Mouse (Mus musculus): ENCODE measurements around the gene Clec2l. TPM values are rescaled to one million over a fixed set of nuclear protein-coding genes. Genes with fewer than 3 reads are reported as not detected.

Gene Clec2l
- total and polyA plus RNA-seq, 3 experiments = 6.0 to 10.4 TPM; not detected in 1

DNA sequence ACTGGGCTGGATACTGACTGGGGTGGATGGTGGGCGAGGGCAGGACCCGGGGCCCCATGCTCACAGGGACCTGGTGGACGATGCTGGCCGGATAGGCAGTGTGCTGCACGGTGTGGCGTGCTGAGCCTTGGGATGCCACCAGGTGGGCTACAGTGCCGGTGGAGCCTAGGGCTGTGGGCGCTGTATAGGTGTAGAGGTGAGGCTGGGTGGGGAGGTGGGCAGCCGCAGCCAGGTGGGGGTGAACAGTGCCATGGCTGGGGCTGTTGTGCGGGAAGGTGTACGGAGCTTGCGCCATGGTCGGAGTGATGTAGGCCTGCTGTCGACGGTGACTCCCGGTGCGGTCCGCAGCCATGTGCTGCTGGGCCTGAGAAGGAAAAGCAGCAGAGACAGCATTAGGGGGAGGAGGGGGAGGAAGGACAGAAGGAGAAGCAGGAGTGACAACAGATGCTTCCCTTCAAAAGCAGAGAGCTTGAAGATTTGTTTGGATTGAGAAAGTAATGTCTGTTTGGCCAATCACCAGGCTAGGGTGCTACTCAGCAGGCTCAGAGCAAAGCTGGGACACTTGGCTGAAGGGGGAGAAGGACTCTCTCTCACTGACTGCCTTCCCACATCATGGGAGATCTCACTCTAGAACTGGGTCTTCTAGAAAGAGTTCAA lies 35.5 kb downstream of the Clec2l start:
- no peak overlapping the region for H3K4me3 ChIP-seq (ENCODE audit: control insufficient read depth in 1 of 2, insufficient read depth in 1 of 2, low read depth in 2 of 2, low read length in 2 of 2)
- no peaks in the 10 kb centered on the region for H3K36me3 ChIP-seq (ENCODE audit: control insufficient read depth in 1 of 2, insufficient read depth in 2 of 2, low read length in 2 of 2)
- TF ChIP-seq POLR2AphosphoS2 (IDR thresholded peaks at IDR 0.05; ENCODE audit: low read length) (no peak), MYC (IDR thresholded peaks at IDR 0.05; ENCODE audit: low read depth, low read length) (no peak), E2F4 (IDR thresholded peaks at IDR 0.05; ENCODE audit: borderline replicate concordance, low read depth, low read length) (no peak), MAX (IDR thresholded peaks at IDR 0.05; ENCODE audit: low read length) (no peak), MAFK (IDR thresholded peaks at IDR 0.05; ENCODE audit: borderline replicate concordance, low read depth, low read length) (no peak), TBP (IDR thresholded peaks at IDR 0.05; ENCODE audit: low read depth, low read length) (no peak), GABPA (IDR thresholded peaks at IDR 0.05; ENCODE audit: low read depth, low read length) (no peak), MEF2A (IDR thresholded peaks at IDR 0.05; ENCODE audit: extremely low read depth, insufficient replicate concordance, low read depth, low read length, poor library complexity, severe bottlenecking) (no peak), ELF1 (IDR thresholded peaks at IDR 0.05; ENCODE audit: low read depth, low read length) (no peak)

DNA sequence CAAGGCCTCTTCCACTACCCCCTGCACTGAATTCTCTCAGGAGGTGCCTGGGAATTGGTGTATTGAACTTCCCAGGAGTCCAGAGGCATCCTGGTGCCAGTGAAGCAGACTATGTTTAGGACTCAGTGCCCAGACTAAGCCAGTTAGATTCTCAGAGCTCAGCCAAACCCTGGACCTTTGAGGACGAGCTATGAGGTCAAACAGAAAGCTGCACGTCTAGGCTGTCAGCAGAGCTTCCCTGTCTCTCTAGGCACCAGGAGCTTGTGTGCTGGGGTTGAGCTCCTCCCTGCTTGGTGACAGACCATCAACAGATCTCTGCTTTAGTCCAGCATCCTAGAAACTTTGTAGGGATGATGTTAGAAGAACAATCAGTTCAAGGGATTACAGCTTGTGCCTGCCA lies 38.6 kb downstream of the Clec2l start:
- H3K4me3 ChIP-seq (ENCODE audit: control insufficient read depth in 1 of 2, insufficient read depth in 1 of 2, low read depth in 2 of 2, low read length in 2 of 2) = no peak overlapping the region
- no peaks in the 10 kb centered on the region for H3K27me3 ChIP-seq (ENCODE audit: control insufficient read depth in 1 of 2, insufficient read depth in 2 of 2, low read length in 2 of 2)
- peaks cover 0 to 5% of the 10 kb centered on the region in 2 experiments; a peak in 1 of 4 replicates for H3K36me3 ChIP-seq (ENCODE audit: control insufficient read depth in 1 of 2, insufficient read depth in 2 of 2, low read length in 2 of 2)
- peaks cover 0 to 4% of the 10 kb centered on the region in 2 experiments; a peak in 1 of 4 replicates for H3K4me1 ChIP-seq (ENCODE audit: control insufficient read depth in 1 of 2, insufficient read depth in 2 of 2, low read length in 2 of 2)
- no peak overlapping the region for H3K27ac ChIP-seq (ENCODE audit: control insufficient read depth, low read depth, low read length)
- H3K9ac ChIP-seq (ENCODE audit: control insufficient read depth, low read depth, low read length, poor library complexity, severe bottlenecking) = no peak overlapping the region
- no peaks in the 10 kb centered on the region for H3K9me3 ChIP-seq (replicated peaks; ENCODE audit: insufficient read depth, low read length)
- no peaks in the 10 kb centered on the region for H3K79me2 ChIP-seq (ENCODE audit: control insufficient read depth, insufficient read depth, low read length, poor library complexity)
- TF ChIP-seq EP300 (IDR thresholded peaks at IDR 0.05; ENCODE audit: low read depth in 1 of 2, low read length in 2 of 2) (no peak), MYB (IDR thresholded peaks at IDR 0.05; ENCODE audit: low read depth, low read length) (no peak), MAZ (IDR thresholded peaks at IDR 0.05; ENCODE audit: low read depth, low read length) (no peak), POLR2A (IDR thresholded peaks at IDR 0.05; ENCODE audit: control insufficient read depth in 1 of 2, insufficient read depth in 1 of 2, low read depth in 1 of 2, low read length in 2 of 2, poor library complexity in 1 of 2) (no peak), MAFK (IDR thresholded peaks at IDR 0.05; ENCODE audit: borderline replicate concordance, low read depth, low read length) (no peak), ZC3H11A (IDR thresholded peaks at IDR 0.05; ENCODE audit: low read depth, low read length) (no peak), RAD21 (IDR thresholded peaks at IDR 0.05; ENCODE audit: low read depth, low read length) (no peak), MAX (IDR thresholded peaks at IDR 0.05; ENCODE audit: low read length) (no peak), SIN3A (IDR thresholded peaks at IDR 0.05; ENCODE audit: low read length) (no peak), POLR2AphosphoS2 (IDR thresholded peaks at IDR 0.05; ENCODE audit: low read length) (no peak), JUND (IDR thresholded peaks at IDR 0.05; ENCODE audit: low read depth, low read length) (no peak), CHD1 (IDR thresholded peaks at IDR 0.05; ENCODE audit: low read depth, low read length) (no peak), E2F4 (IDR thresholded peaks at IDR 0.05; ENCODE audit: borderline replicate concordance, low read depth, low read length) (no peak), ZMIZ1 (IDR thresholded peaks at IDR 0.05; ENCODE audit: low read depth, low read length) (no peak), TBP (IDR thresholded peaks at IDR 0.05; ENCODE audit: low read depth, low read length) (no peak), POLR2AphosphoS5 (IDR thresholded peaks at IDR 0.05; ENCODE audit: borderline replicate concordance, low read depth, low read length) (no peak), UBTF (IDR thresholded peaks at IDR 0.05; ENCODE audit: borderline replicate concordance, insufficient read depth, low read depth, low read length) (no peak)
- DNase-seq (ENCODE audit: low read depth, low spot score) = no peak

More for the DNA sequence above, 35.5 kb downstream of the Clec2l start:
- H3K9me3 ChIP-seq (replicated peaks; ENCODE audit: insufficient read depth, low read length) = no peaks in the 10 kb centered on the region
- H3K9ac ChIP-seq (ENCODE audit: control insufficient read depth, low read depth, low read length, poor library complexity, severe bottlenecking) = no peak overlapping the region
- no peaks in the 10 kb centered on the region for H3K4me1 ChIP-seq (ENCODE audit: control insufficient read depth in 1 of 2, insufficient read depth in 2 of 2, low read length in 2 of 2)
- no peak overlapping the region for H3K27ac ChIP-seq (ENCODE audit: control insufficient read depth, low read depth, low read length)
- H3K79me2 ChIP-seq (ENCODE audit: control insufficient read depth, insufficient read depth, low read length, poor library complexity) = no peaks in the 10 kb centered on the region
- no peaks in the 10 kb centered on the region for H3K27me3 ChIP-seq (ENCODE audit: control insufficient read depth in 1 of 2, insufficient read depth in 2 of 2, low read length in 2 of 2)
- no peak for DNase-seq (ENCODE audit: low read depth, low spot score)

Measured in MEL (cell line).